15 mouse cellular contexts compared by ENCODE assay signal in genomic region chr7:140717155-140718055, GRCm38 (mm10). TPM values are rescaled to one million over a fixed set of nuclear protein-coding genes. Genes with fewer than 3 reads are reported as not detected.
DNase-seq lines count a peak whose midpoint lies in the region.
"Had no signal": no experiment of that assay in that cellular context is flagged by ENCODE, and none has a peak within 500 bp of the region (broad histone marks: within the 10 kb centered on the region; RNA-seq: fewer than 3 reads in every experiment).

No protein-coding gene starts in this region.

- peak; percentile 9 to 44 for DNase-seq in frontal cortex, postnatal 36 days (ENCODE audit: low spot score in 2 of 2)
- DNase-seq in frontal cortex, postnatal 10 days (ENCODE audit: low spot score in 2 of 2), result no peak
- DNase-seq in left cerebral cortex, postnatal 36 days (ENCODE audit: low spot score in 2 of 2), result peak; percentile 22 to 55
- DNase-seq in left cerebral cortex, postnatal 4 days, result no peak
- DNase-seq in adipocyte (ENCODE audit: low spot score), result peak; percentile 9
- DNase-seq in adrenal gland, postnatal 25 days, result peak; percentile 17
- DNase-seq in lung, adult 18-20 months, result no peak
- no peak for DNase-seq in cerebellum, adult 18-20 months
- DNase-seq: cerebellum, adult 9-10 months; gastrocnemius, postnatal 36 days; lung, postnatal 4 days; midbrain, embryonic 14.5 days had no signal

- intact Hi-C loops in left cerebral cortex, postnatal 36 days (cut with DNase I), result no loop called here
- intact Hi-C loops in left cerebral cortex, postnatal 4 days (cut with DNase I), result no loop called here

RNA-seq across cellular contexts. Expression of gene Olfr541, which starts 20.3 kb away (rescaled TPM):
- total RNA-seq in left cerebral cortex, postnatal 36 days (2021), result not detected
- not detected for total RNA-seq in left cerebral cortex, postnatal 4 days (2021)
- total RNA-seq in adrenal gland, postnatal 25 days (2021), result not detected in 2 replicates
- total RNA-seq: ES-E14; gastrocnemius, postnatal 36 days; left cerebral cortex, adult 8-10 months; megakaryocyte-erythroid progenitor cell, adult 5-6 weeks had no signal

RNA-seq across cellular contexts. Expression of gene Olfr45, which starts 35.7 kb away (rescaled TPM):
- not detected for total RNA-seq in left cerebral cortex, postnatal 36 days (2021)
- under 1 TPM; 0.06 to 0.08 TPM for total RNA-seq in left cerebral cortex, postnatal 4 days (2021)
- total RNA-seq in adrenal gland, postnatal 25 days (2021), result not detected in 2 replicates
- total RNA-seq: ES-E14; gastrocnemius, postnatal 36 days; left cerebral cortex, adult 8-10 months had no signal

RNA-seq across cellular contexts. Expression of gene Cyp2e1, which starts 46.1 kb away (rescaled TPM):
- total RNA-seq in left cerebral cortex, postnatal 36 days (2021), result not detected
- not detected for total RNA-seq in left cerebral cortex, postnatal 4 days (2021)
- total RNA-seq in adrenal gland, postnatal 25 days (2021), result 116 and 195 TPM in 2 replicates
- total RNA-seq: ES-E14; megakaryocyte-erythroid progenitor cell, adult 5-6 weeks had no signal

RNA-seq across cellular contexts. Expression of gene Olfr539, which starts 57.7 kb away (rescaled TPM):
- total RNA-seq in left cerebral cortex, postnatal 36 days (2021), result under 1 TPM in 1 of 2 experiments, not detected in 1; 0.07 TPM
- total RNA-seq in left cerebral cortex, postnatal 4 days (2021), result under 1 TPM; 0.02 to 0.08 TPM
- total RNA-seq in adrenal gland, postnatal 25 days (2021), result not detected in 2 replicates
- total RNA-seq: gastrocnemius, postnatal 36 days; megakaryocyte-erythroid progenitor cell, adult 5-6 weeks had no signal

Comparison
In these comparisons a context has a peak if more than half of its experiments do, and no peak if none do; other contexts are left out.
1. DNase-seq: peak in frontal cortex, postnatal 36 days (2 of 2), left cerebral cortex, postnatal 36 days (2 of 2), adipocyte (single experiment) and adrenal gland, postnatal 25 days (single experiment); none in frontal cortex, postnatal 10 days (0 of 2), left cerebral cortex, postnatal 4 days (single experiment), lung, adult 18-20 months (0 of 2) and cerebellum, adult 18-20 months (0 of 2).
2. RNA of gene Cyp2e1, which starts 46.1 kb away (total RNA-seq): 116 to 195 TPM in adrenal gland, postnatal 25 days; not detected in left cerebral cortex, postnatal 36 days and not detected in left cerebral cortex, postnatal 4 days; every median in the first group is over 100 times any median in the second.